Comparison of ENCODE assay signal across 8 mouse cellular contexts in the genomic region with DNA sequence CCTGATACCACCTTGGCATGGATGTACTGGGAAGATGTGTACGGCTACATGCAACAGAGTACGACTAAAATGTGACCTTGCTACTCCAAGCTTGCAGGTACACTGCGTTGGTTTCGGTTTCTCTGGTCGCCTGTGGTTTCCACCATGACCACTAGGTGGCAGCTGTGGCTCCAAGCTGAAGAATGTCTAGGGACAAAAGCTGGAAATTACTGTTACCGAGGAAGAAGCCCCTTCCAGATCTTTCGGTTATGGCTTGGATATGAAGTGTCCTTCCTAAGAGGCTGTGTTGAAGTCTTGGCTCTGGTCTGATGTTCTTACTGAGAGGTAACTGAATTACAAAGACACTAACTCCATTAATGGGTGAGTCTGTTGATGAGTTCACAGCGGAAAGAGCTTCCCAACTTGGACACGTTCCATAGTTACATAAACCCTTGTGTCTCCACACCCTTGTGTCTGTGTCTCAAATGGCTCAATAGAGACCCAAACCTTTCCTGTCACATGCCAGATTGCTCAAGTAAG. TPM values are rescaled to one million over a fixed set of nuclear protein-coding genes. Genes with fewer than 3 reads are reported as not detected.
DNase-seq lines count a peak whose midpoint lies in the region; ATAC-seq and TF ChIP-seq lines count a peak whose summit lies in the region.
"Not testable (repeated sequence)": the region's sequence is repeated elsewhere in the genome, so short reads cannot be mapped to it uniquely, and the experiment has no call there.

No protein-coding gene starts in this region.

- not testable (repeated sequence) for H3K36me3 ChIP-seq in ES-E14 (ENCODE audit: control insufficient read depth, insufficient read depth, low read length, poor library complexity, severe bottlenecking); forebrain, embryonic 14.5 days (ENCODE audit: control insufficient read depth, insufficient read depth, low read length); liver, embryonic 13.5 days; midbrain, postnatal 0 days (ENCODE audit: insufficient read depth, low read length); testis, adult 2 months (ENCODE audit: control insufficient read depth, insufficient read depth, low read length)

- not testable (repeated sequence) for TF ChIP-seq POLR2A in testis, adult 2 months (IDR thresholded peaks at IDR 0.05; ENCODE audit: control insufficient read depth, low read depth, low read length)

- intact Hi-C loops in heart, postnatal 25 days (cut with DNase I) = not testable (repeated sequence)

- WGBS in forebrain, embryonic 14.5 days = 27% methylated on average over 7 of the region's 9 CpGs
- WGBS in liver, embryonic 13.5 days (ENCODE audit: insufficient replicate concordance) = 21% methylated on average over 7 of the region's 9 CpGs
- 28% methylated on average over 7 of the region's 9 CpGs for WGBS in midbrain, postnatal 0 days

- ATAC-seq in forebrain, embryonic 14.5 days = peak; percentile 76
- peak; percentile 54 for ATAC-seq in liver, embryonic 13.5 days (ENCODE audit: low read depth)
- peak; percentile 73 for ATAC-seq in midbrain, postnatal 0 days (ENCODE audit: low FRiP score)

- not testable (repeated sequence) for H3K4me1 ChIP-seq in ES-E14 (ENCODE audit: control insufficient read depth in 2 of 2, insufficient read depth in 2 of 2, low read length in 2 of 2, poor library complexity in 1 of 2); forebrain, embryonic 14.5 days (ENCODE audit: control insufficient read depth, insufficient read depth, low read length); liver, embryonic 13.5 days (replicated peaks); midbrain, postnatal 0 days (ENCODE audit: insufficient read depth, low read length); testis, adult 2 months (ENCODE audit: control insufficient read depth, insufficient read depth, low read length)

- not testable (repeated sequence) for H3K27ac ChIP-seq in ES-E14 (ENCODE audit: insufficient read depth, low read depth, low read length, poor library complexity, severe bottlenecking); forebrain, embryonic 14.5 days (ENCODE audit: low read depth, low read length); liver, embryonic 13.5 days; midbrain, postnatal 0 days (ENCODE audit: low read depth, low read length); testis, adult 2 months (ENCODE audit: control insufficient read depth, insufficient read depth, low read depth, low read length)

- peak overlapping the region; percentile 39 for H3K4me2 ChIP-seq in forebrain, embryonic 14.5 days (ENCODE audit: low read length)
- H3K4me2 ChIP-seq in liver, embryonic 13.5 days = peak overlapping the region; percentile 68
- H3K4me2 ChIP-seq in midbrain, postnatal 0 days (ENCODE audit: low read depth, low read length, poor library complexity, severe bottlenecking) = peak overlapping the region; percentile 24; the same call in 1 of the 2 replicates

- not testable (repeated sequence) for H3K9me3 ChIP-seq in ES-E14 (ENCODE audit: control insufficient read depth, insufficient read depth, low read depth, low read length); forebrain, embryonic 14.5 days (replicated peaks; ENCODE audit: control insufficient read depth, low read length); liver, embryonic 13.5 days (replicated peaks); midbrain, postnatal 0 days (ENCODE audit: low read length)

- in situ Hi-C loops in ES-E14 (cut with MboI; ENCODE audit: low sequenced_read_pairs in 2 of 2, unreplicated experiment in 2 of 2) = not testable (repeated sequence)

- not testable (repeated sequence) for H3K27me3 ChIP-seq in forebrain, embryonic 14.5 days (replicated peaks; ENCODE audit: control insufficient read depth, insufficient read depth, low read length); liver, embryonic 13.5 days; midbrain, postnatal 0 days (ENCODE audit: insufficient read depth, low read length); testis, adult 2 months (ENCODE audit: control insufficient read depth, insufficient read depth, low read length)

- not testable (repeated sequence) for H3K4me3 ChIP-seq in ES-E14 (ENCODE audit: insufficient read depth in 1 of 2, low read depth in 1 of 2, low read length in 2 of 2, poor library complexity in 1 of 2, severe bottlenecking in 1 of 2); forebrain, embryonic 14.5 days (ENCODE audit: low read depth, low read length)
- peak overlapping the region; percentile 55 for H3K4me3 ChIP-seq in liver, embryonic 13.5 days (replicated peaks)
- peak overlapping the region; percentile 18; the same call in 1 of the 2 replicates for H3K4me3 ChIP-seq in midbrain, postnatal 0 days (ENCODE audit: low read depth, low read length)
- H3K4me3 ChIP-seq in testis, adult 2 months (ENCODE audit: control insufficient read depth, low read depth, low read length) = peak overlapping the region; percentile 10; the same call in 1 of the 2 replicates

- peak; percentile 57 for TF ChIP-seq CTCF in midbrain, postnatal 0 days (IDR thresholded peaks at IDR 0.05)
- TF ChIP-seq CTCF in testis, adult 2 months (IDR thresholded peaks at IDR 0.05; ENCODE audit: control insufficient read depth, insufficient read depth, insufficient replicate concordance, low read depth, low read length) = not testable (repeated sequence)

- peak; percentile 12 for DNase-seq in ES-E14 (ENCODE audit: low read depth, low spot score)
- DNase-seq in cerebellum, adult 18-20 months = peak; percentile 32 to 54
- peak; percentile 22 for DNase-seq in forebrain, embryonic 14.5 days (ENCODE audit: low spot score)
- peak; percentile 40 for DNase-seq in heart, postnatal 25 days (ENCODE audit: low spot score)
- peak; percentile 56 for DNase-seq in kidney, postnatal 14 days
- peak; percentile 29 for DNase-seq in liver, embryonic 13.5 days
- peak; percentile 14 for DNase-seq in midbrain, postnatal 0 days (ENCODE audit: low spot score)

- H3K9ac ChIP-seq in ES-E14 (ENCODE audit: insufficient read depth, low read depth, low read length, poor library complexity, severe bottlenecking); forebrain, embryonic 14.5 days (ENCODE audit: low read length); midbrain, postnatal 0 days (replicated peaks; ENCODE audit: low read length, poor library complexity, severe bottlenecking): not testable (repeated sequence)
- peak overlapping the region; percentile 37 for H3K9ac ChIP-seq in liver, embryonic 13.5 days

RNA-seq across cellular contexts. Expression of a gene that starts 44.5 kb away (rescaled TPM):
- total RNA-seq in ES-E14 (2012; rRNA removed) = 19.5 and 20.5 TPM in 2 replicates
- 36.6 and 39.4 TPM in 2 replicates for polyA plus RNA-seq in forebrain, embryonic 14.5 days (2014; fragmentation: Nextera tagmentation; extraction: Ambion mirVana)
- total RNA-seq in heart, postnatal 25 days (2021) = 1 to 10 TPM; 4.3 to 4.6 TPM
- polyA plus RNA-seq in liver, embryonic 13.5 days (2015; fragmentation: Nextera tagmentation; extraction: Ambion mirVana) = 12.8 and 13.3 TPM in 2 replicates
- 22.4 TPM in 2 replicates for total RNA-seq in midbrain, postnatal 0 days (2014; rRNA removed)
- polyA plus RNA-seq in midbrain, postnatal 0 days (2015; fragmentation: Nextera tagmentation; extraction: Ambion mirVana) = 18.1 and 20.1 TPM in 2 replicates
- polyA plus RNA-seq in testis, adult 2 months (2012; rRNA removed) = 4.9 and 5.1 TPM in 2 replicates
